Mouse (Mus musculus) lung, adult 10 weeks (tissue): Measurements from ENCODE around the gene Tle2. TPM values are rescaled to one million over a fixed set of nuclear protein-coding genes. Genes with fewer than 3 reads are reported as not detected.

ENCODE experiments used
- polyA plus RNA-seq: library from polyadenylated mRNA; stranded (reverse); fragments of 350-450 nt; fragmentation: Illumina TruSeq; extraction: RNeasy Lipid Tissue Mini Kit (QIAGEN cat#74804); gene quantifications from one replicate; pipeline ENCODE4 v1.2.3, GENCODE M21; 2014; ENCODE audit warnings: low read depth, low replicate concordance; ENCODE audit not compliant: insufficient read depth

Tle2 gene
- 19.7 TPM for polyA plus RNA-seq

GRCm38 (mm10) chr10:81574081-81575056 lies at the start of gene Tle2:
Gene Tle2 (plus strand): TSS chr10:81574561.

GRCm38 (mm10) chr10:81545161-81545747 lies 29.1 kb upstream of the Tle2 start, which contains the start of gene Gna11:
Gene Gna11 (minus strand): TSS chr10:81545190.

GRCm38 (mm10) chr10:81559163-81559626 lies 15.2 kb upstream of the Tle2 start, which contains the start of gene Aes:
Gene Aes (plus strand): TSS chr10:81559488.

GRCm38 (mm10) chr10:81600738-81601203 lies 26.4 kb downstream of the Tle2 start, which contains the start of gene Tle6:
Gene Tle6 (minus strand): TSS chr10:81601073.

GRCm38 (mm10) chr10:81605974-81606751 lies 31.8 kb downstream of the Tle2 start, which contains the start of gene BC025920:
Gene BC025920 (plus strand): TSS chr10:81606270.

GRCm38 (mm10) chr10:81626994-81627835 lies 52.9 kb downstream of the Tle2 start, which contains the start of gene Sirt6:
Gene Sirt6 (minus strand): TSS chr10:81627797.

GRCm38 (mm10) chr10:81628390-81628789 lies 54.0 kb downstream of the Tle2 start, which contains the start of gene Ankrd24:
Gene Ankrd24 (plus strand): TSS chr10:81628540.

Other genes starting within 250 kb of the Tle2 start
- gene Tbxa2r, start 245.8 kb upstream of the Tle2 start, polyA plus RNA-seq = 6.3 TPM
- 2.5 TPM for gene Gipc3, start 231.3 kb upstream of the Tle2 start, polyA plus RNA-seq
- gene Hmg20b, start 224.1 kb upstream of the Tle2 start, polyA plus RNA-seq = 37.1 TPM
- gene Mfsd12, start 217.1 kb upstream of the Tle2 start, polyA plus RNA-seq = 8.7 TPM
- 3.9 TPM for gene 4930404N11Rik, start 208.7 kb upstream of the Tle2 start, polyA plus RNA-seq
- gene Fzr1, start 196.0 kb upstream of the Tle2 start, polyA plus RNA-seq = 14.4 TPM
- gene Dohh, start 190.1 kb upstream of the Tle2 start, polyA plus RNA-seq = 41.2 TPM
- gene Gm48551, start 190.1 kb upstream of the Tle2 start, polyA plus RNA-seq = 1.4 TPM
- 1.4 TPM for gene Gm48552, start 185.6 kb upstream of the Tle2 start, polyA plus RNA-seq
- gene Smim24, start 181.5 kb upstream of the Tle2 start, polyA plus RNA-seq = 4.3 TPM
- gene Nfic, start 118.9 kb upstream of the Tle2 start, polyA plus RNA-seq = 18.1 TPM
- gene Celf5, start 91.9 kb upstream of the Tle2 start, polyA plus RNA-seq = 0.07 TPM
- gene Ncln, start 78.2 kb upstream of the Tle2 start, polyA plus RNA-seq = 39.1 TPM
- 17.6 TPM for gene S1pr4, start 74.4 kb upstream of the Tle2 start, polyA plus RNA-seq
- gene Gna15, start 50.3 kb upstream of the Tle2 start, polyA plus RNA-seq = 5.9 TPM
- gene Gna11, start 29.4 kb upstream of the Tle2 start, polyA plus RNA-seq = 35.8 TPM
- 414 TPM for gene Aes, start 15.1 kb upstream of the Tle2 start, polyA plus RNA-seq
- gene Tle6, start 26.5 kb downstream of the Tle2 start, polyA plus RNA-seq = 12.4 TPM
- 0.50 TPM for gene BC025920, start 31.7 kb downstream of the Tle2 start, polyA plus RNA-seq
- 5.9 TPM for gene Sirt6, start 53.2 kb downstream of the Tle2 start, polyA plus RNA-seq
- gene Ankrd24, start 54.0 kb downstream of the Tle2 start, polyA plus RNA-seq = 8.1 TPM
- 2.7 TPM for gene Gm10778, start 74.5 kb downstream of the Tle2 start, polyA plus RNA-seq
- 5.8 TPM for gene Zfp433, start 130.3 kb downstream of the Tle2 start, polyA plus RNA-seq
- gene Gm3055, start 196.6 kb downstream of the Tle2 start, polyA plus RNA-seq = 2.0 TPM
- 0.68 TPM for gene Gm4767, start 237.6 kb downstream of the Tle2 start, polyA plus RNA-seq